Mouse (Mus musculus) hindbrain, embryonic 13.5 days (tissue): ENCODE results near the gene Rcc1l. TPM values are rescaled to one million over a fixed set of nuclear protein-coding genes. Genes with fewer than 3 reads are reported as not detected.
A peak's percentile ranks its signal among the peaks of the same experiment; 100 is the strongest.

Source experiments
- ATAC-seq: fragments of 200-750 bp; cut with Nextera tagmentation; 2 replicates; pipeline ENCODE4 v1.8.0; 2017; ENCODE audit warnings: moderate TSS enrichment; ENCODE audit not compliant: low FRiP score
- H3K27ac ChIP-seq: fragments of 300-500 bp; sonication (generic); 2 replicates; pipeline ENCODE4 v1.5.1; 2015; ENCODE audit warnings: inconsistent platforms, mild to moderate bottlenecking, moderate library complexity
- H3K27me3 ChIP-seq: fragments of 300-500 bp; sonication (generic); 2 replicates; pipeline ENCODE4 v1.6.1; 2015; ENCODE audit warnings: mild to moderate bottlenecking, inconsistent platforms
- H3K36me3 ChIP-seq: fragments of 300-500 bp; sonication (generic); 2 replicates; pipeline ENCODE4 v1.6.1; 2015; ENCODE audit warnings: mild to moderate bottlenecking, inconsistent platforms
- H3K4me1 ChIP-seq: fragments of 300-500 bp; sonication (generic); replicated peaks from 2 replicates; pipeline ENCODE4 v1.6.1; 2015; ENCODE audit warnings: inconsistent platforms
- H3K4me2 ChIP-seq: fragments of 300-500 bp; sonication (generic); 2 replicates; pipeline ENCODE4 v1.6.1; 2015; ENCODE audit warnings: inconsistent platforms, mild to moderate bottlenecking, moderate library complexity
- H3K4me3 ChIP-seq: fragments of 300-500 bp; sonication (generic); 2 replicates; pipeline ENCODE4 v1.5.1; 2015; ENCODE audit warnings: mild to moderate bottlenecking, inconsistent platforms
- H3K9ac ChIP-seq: fragments of 300-500 bp; sonication (generic); 2 replicates; pipeline ENCODE4 v1.6.1; 2015; ENCODE audit warnings: mild to moderate bottlenecking, inconsistent platforms
- H3K9me3 ChIP-seq: fragments of 300-500 bp; sonication (generic); 2 replicates; pipeline ENCODE4 v1.6.1; 2016; ENCODE audit warnings: inconsistent platforms
- WGBS: fragments of 180-500 bp; shearing (Covaris S2); methylation state at CpG from one replicate; pipeline ENCODE4 v1.1.7; 2015; 5-methylcytosine and 5-hydroxymethylcytosine counted together
- polyA plus RNA-seq: library from polyadenylated mRNA; unstranded; fragments of >200 nt; fragmentation: Nextera tagmentation; extraction: Ambion mirVana; gene quantifications from 2 replicates; pipeline ENCODE4 v1.2.1, GENCODE M21; 2015

Rcc1l gene
- polyA plus RNA-seq, 1 experiment from 2014 or later: 20.4 TPM

DNA sequence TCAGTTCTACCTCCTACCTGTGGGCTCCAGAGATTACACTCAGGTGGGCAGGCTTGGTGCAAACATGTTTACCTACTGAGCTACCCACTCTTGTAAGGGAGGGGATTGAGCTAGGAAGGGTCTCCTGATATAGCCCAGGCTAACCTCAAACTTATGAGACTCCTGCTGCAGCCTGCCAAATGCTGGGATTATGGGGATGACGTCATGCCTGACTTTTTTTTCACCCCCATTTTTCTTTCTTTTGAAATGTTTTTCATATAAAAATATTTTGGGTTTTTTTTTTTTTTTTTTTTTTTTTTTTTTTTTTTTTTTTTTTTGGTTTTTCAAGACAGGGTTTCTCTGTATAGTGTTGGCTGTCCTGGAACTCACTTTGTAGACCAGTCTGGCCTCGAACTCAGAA, 50.3 kb downstream of the Rcc1l start:
- H3K27ac ChIP-seq: no peak overlapping the region
- 86% methylated on average over 2 of the region's 2 CpGs for WGBS
- no peaks in the 10 kb centered on the region for H3K27me3 ChIP-seq

DNA sequence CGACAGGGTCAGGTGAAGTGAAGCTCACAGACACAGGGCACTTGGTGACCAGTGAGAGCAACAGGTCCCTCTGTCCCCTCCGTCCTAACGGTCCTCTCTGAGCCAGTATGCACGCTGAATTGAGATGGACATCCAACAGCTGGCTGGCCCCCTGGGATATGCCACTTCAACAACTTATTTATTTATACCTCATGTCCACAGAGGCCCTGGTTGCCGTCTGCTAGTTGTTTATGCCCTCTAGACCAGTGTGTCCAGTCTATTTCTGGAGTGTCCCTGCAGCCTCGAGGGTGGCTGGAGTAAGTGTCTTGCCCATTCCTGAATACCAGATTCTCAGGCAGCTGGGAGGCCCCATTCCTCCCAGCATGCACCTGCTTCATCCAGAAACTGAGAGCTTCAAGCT, 52.7 kb downstream of the Rcc1l start:
- Histone ChIP-seq H3K4me2 (no peak overlapping the region), H3K9me3 (no peaks in the 10 kb centered on the region), H3K4me3 (no peak overlapping the region), H3K27ac (no peak overlapping the region), H3K9ac (no peak overlapping the region), H3K27me3 (no peaks in the 10 kb centered on the region), H3K36me3 (peaks cover 49% of the 10 kb centered on the region), H3K4me1 (peaks cover 11% of the 10 kb centered on the region)
- 75% methylated on average over 6 of the region's 6 CpGs for WGBS
- ATAC-seq: no peak

More for the DNA sequence above, 50.3 kb downstream of the Rcc1l start:
- no peak overlapping the region for H3K9ac ChIP-seq
- no peaks in the 10 kb centered on the region for H3K9me3 ChIP-seq
- H3K4me1 ChIP-seq: peaks cover 5% of the 10 kb centered on the region
- ATAC-seq: no peak
- no peak overlapping the region for H3K4me2 ChIP-seq
- no peak overlapping the region for H3K4me3 ChIP-seq
- H3K36me3 ChIP-seq: peaks cover 44% of the 10 kb centered on the region

DNA sequence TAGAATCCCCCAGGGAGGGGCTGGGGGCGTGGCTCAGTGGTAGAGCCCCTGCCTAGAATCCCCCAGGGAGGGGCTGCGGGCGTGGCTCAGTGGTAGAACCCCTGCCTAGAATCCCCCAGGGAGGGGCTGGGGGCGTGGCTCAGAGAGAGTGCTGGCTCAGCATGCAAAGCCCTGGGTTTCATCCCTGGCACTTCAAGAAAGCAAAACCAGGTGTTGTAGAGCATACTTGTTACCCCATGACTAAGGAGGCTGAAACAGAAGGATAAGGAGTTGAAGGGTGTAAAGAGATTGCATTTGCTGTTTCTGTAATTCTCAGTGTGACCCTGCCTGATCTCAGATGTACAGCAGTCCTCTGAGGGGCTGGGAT, 54.7 kb downstream of the Rcc1l start:
- Histone ChIP-seq H3K4me3 (no peak overlapping the region), H3K27ac (no peak overlapping the region), H3K36me3 (peaks cover 50% of the 10 kb centered on the region), H3K4me2 (no peak overlapping the region), H3K9me3 (no peaks in the 10 kb centered on the region), H3K4me1 (peaks cover 11% of the 10 kb centered on the region), H3K9ac (no peak overlapping the region), H3K27me3 (no peaks in the 10 kb centered on the region)
- no peak for ATAC-seq
- 83% methylated on average over 4 of the region's 4 CpGs for WGBS

DNA sequence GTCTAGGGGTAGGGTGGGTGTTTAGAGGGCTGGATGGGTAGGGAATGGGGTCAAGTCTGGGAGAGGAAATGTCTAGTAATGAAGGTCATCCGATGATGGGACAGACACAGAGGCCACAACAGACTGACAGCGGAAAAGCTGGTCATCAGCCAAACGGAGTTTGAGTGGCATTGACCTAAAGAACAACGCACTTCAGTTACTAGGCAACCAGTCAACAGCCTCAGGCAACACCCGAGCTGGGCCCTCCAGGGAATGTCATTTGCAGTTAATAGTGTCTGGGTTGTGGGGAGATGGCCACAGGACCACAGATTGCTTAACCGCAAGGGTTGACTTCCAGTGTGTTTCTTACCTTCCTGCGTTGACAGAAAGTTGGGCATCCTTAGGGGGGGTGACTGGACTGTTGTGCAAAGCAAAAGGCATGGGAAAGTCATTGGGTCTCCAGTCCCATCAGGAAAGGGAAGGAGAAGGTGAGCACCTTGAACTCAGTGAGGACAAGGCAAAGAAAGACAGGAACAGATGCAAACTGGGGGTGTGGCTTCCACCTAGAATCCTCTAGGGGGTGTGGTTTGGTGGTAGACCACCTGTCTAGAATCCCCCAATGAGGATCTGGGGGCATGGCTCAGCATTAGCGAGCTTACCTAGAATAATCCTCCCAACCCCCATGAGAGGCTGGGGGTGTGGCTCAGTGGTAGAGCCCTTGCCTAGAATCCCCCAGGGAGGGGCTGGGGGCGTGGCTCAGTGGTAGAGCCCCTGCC, 55.3 kb downstream of the Rcc1l start:
- H3K4me2 ChIP-seq: no peak overlapping the region
- no peak overlapping the region for H3K4me3 ChIP-seq
- WGBS: 57% methylated on average over 9 of the region's 9 CpGs
- H3K27ac ChIP-seq: no peak overlapping the region
- no peak overlapping the region for H3K9ac ChIP-seq
- ATAC-seq: no peak
- H3K4me1 ChIP-seq: peaks cover 11% of the 10 kb centered on the region
- peaks cover 45% of the 10 kb centered on the region for H3K36me3 ChIP-seq
- no peaks in the 10 kb centered on the region for H3K27me3 ChIP-seq
- H3K9me3 ChIP-seq: no peaks in the 10 kb centered on the region

DNA sequence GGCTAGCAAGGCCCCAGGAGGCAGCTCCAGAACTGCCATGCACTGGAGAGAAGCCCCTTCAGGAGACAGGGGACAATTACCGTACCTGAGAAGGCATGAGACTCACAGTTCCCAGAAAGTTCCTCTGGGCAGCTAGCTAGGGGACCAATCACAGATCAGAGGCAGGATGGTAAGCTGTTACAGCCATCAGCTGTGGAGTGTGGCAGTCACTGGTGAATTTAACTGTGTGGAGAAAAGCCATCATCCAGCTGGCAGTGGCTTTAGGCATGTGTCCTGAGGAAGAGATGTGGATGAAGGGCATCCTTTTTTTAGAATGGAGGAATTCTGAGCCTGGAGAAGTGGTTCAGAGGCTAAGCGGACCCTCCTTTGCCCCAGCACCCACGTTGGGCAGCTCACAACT, 56.4 kb downstream of the Rcc1l start:
- Histone ChIP-seq H3K9me3 (no peaks in the 10 kb centered on the region), H3K27me3 (no peaks in the 10 kb centered on the region), H3K4me1 (peaks cover 11% of the 10 kb centered on the region), H3K36me3 (peaks cover 36% of the 10 kb centered on the region), H3K27ac (no peak overlapping the region; the same call in 1 of the 2 replicates), H3K4me3 (no peak overlapping the region), H3K9ac (no peak overlapping the region), H3K4me2 (no peak overlapping the region)
- ATAC-seq: no peak
- 85% methylated on average over 3 of the region's 3 CpGs for WGBS

DNA sequence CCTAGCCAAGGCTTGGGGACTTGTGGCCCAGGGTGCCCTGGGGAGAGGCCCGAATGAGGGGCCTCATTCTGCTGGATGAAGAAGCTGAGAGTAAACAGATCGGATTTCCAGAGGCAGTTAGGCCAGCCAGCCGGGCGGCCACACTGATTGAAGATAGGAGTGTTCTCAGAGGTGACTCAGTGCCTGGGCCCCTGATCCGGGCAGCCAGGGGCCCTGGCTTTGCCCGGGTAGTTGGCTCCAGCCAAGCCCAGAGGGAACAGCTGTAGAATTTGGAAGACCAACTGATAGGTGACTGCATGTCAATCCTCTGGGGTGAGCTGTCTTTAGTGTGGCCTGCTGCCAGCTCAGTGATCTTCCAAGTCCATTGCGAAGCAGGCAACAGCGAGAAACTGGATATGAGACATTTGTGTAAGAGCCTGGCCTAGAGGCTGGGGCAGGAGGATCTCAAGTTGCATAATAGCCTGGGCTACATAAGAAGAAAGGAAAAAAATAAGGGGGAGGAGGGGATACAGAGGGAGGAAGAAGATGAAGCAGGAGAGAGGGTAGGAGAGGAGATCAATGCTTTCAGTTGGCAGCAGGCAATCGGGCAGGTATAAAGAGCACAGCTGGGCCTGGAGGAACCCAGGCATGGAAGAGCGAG, 57.0 kb downstream of the Rcc1l start:
- Histone ChIP-seq H3K36me3 (peaks cover 32% of the 10 kb centered on the region), H3K9me3 (no peaks in the 10 kb centered on the region), H3K27ac (no peak overlapping the region), H3K27me3 (no peaks in the 10 kb centered on the region), H3K4me3 (no peak overlapping the region), H3K4me2 (no peak overlapping the region), H3K9ac (no peak overlapping the region), H3K4me1 (peaks cover 11% of the 10 kb centered on the region)
- ATAC-seq: no peak
- 75% methylated on average over 10 of the region's 10 CpGs for WGBS

DNA sequence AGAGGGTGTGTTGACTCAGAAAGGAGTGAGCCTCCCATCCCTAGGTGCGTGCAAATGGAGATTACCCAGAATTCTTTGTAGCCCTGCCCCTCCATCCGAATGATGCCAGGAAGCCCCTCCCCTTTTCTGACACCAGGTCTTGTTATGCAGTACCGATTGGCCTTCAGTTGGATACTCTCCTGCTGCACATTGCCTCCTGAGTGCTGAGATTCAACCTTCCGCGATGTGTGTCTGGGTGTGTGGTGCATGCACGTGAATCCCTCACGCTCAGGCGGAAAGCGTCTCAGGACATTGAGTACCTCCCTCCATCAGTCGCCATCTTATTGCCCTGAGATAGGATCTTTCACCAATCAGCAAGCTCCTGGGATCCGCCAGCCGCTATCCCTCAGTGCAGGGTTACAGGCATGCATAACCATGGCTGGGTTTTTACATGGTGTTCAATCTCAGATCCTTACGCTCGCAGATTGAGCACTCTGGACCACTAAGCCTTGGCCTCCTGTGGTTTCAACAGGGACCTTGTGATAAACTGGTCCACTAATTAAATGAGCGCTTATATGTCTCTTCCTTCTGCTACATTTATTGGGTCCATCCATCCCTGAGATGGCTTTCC, 57.7 kb downstream of the Rcc1l start:
- H3K9me3 ChIP-seq: no peaks in the 10 kb centered on the region
- peaks cover 11% of the 10 kb centered on the region for H3K4me1 ChIP-seq
- H3K4me3 ChIP-seq: no peak overlapping the region
- ATAC-seq: no peak
- H3K27me3 ChIP-seq: no peaks in the 10 kb centered on the region
- peaks cover 32% of the 10 kb centered on the region for H3K36me3 ChIP-seq
- H3K9ac ChIP-seq: no peak overlapping the region
- H3K4me2 ChIP-seq: no peak overlapping the region
- 94% methylated on average over 15 of the region's 15 CpGs for WGBS
- no peak overlapping the region for H3K27ac ChIP-seq

DNA sequence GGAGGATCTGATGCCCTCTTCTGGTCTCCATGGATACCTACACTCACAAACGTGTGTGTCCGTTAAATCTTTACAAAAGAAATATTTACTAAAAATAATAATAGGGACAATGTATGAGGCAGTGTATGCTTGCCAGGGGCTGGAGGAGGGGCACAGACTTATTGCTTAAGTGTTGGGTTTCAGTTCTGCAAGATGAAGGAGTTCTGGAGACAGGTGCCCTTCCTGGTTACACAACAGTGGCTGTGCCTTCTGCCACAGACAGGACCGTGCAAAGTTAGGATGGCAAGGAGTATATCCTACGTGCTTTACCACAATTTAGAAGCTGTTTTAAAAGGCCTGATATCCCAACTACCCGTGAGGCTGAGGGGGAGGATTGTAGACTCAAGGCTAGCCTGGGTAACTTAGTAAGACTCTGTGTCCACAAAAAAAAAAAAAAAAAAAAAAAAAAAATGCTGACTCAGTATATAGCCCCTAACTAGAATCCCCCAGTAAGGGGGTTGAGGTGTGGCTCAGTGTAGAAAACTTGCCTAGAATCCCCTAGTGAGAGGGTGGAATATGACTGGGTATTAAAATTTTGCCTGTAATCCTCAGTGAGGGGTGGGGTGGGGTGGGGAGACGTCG, 60.8 kb downstream of the Rcc1l start:
- H3K27me3 ChIP-seq: no peaks in the 10 kb centered on the region
- no peak overlapping the region for H3K4me2 ChIP-seq
- peaks cover 57% of the 10 kb centered on the region for H3K36me3 ChIP-seq
- ATAC-seq: no peak
- no peak overlapping the region for H3K4me3 ChIP-seq
- 0 out of 2 replicates have a peak, but pooled peaks cover 4% of the 10 kb centered on the region for H3K4me1 ChIP-seq
- WGBS: 94% methylated on average over 7 of the region's 7 CpGs
- H3K9me3 ChIP-seq: no peaks in the 10 kb centered on the region
- no peak overlapping the region for H3K9ac ChIP-seq
- H3K27ac ChIP-seq: no peak overlapping the region

DNA sequence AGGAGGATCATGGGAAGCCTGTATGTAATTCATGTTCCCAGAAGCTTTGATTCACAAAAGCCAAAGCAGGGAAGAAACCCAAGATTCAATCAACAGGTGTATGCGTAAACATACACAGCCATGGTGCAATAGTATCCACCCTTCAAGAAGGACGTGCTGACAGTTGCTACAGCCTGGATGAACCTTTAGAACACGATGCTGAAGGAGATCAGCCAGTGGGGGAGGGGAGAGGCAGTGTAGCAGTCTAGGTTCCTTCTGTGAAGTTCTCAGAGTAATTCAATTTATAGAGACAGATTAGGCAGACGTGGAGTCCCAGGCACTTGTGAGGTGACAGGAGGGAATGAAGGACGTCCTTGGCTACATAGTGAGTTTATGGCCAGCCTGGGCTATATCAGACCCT, 61.6 kb downstream of the Rcc1l start:
- Histone ChIP-seq H3K9ac (no peak overlapping the region), H3K36me3 (peaks cover 65% of the 10 kb centered on the region), H3K4me1 (0 out of 2 replicates have a peak, but pooled peaks cover 4% of the 10 kb centered on the region), H3K27ac (no peak overlapping the region), H3K27me3 (no peaks in the 10 kb centered on the region), H3K9me3 (no peaks in the 10 kb centered on the region), H3K4me2 (no peak overlapping the region), H3K4me3 (no peak overlapping the region)
- 89% methylated on average over 5 of the region's 5 CpGs for WGBS
- ATAC-seq: no peak

DNA sequence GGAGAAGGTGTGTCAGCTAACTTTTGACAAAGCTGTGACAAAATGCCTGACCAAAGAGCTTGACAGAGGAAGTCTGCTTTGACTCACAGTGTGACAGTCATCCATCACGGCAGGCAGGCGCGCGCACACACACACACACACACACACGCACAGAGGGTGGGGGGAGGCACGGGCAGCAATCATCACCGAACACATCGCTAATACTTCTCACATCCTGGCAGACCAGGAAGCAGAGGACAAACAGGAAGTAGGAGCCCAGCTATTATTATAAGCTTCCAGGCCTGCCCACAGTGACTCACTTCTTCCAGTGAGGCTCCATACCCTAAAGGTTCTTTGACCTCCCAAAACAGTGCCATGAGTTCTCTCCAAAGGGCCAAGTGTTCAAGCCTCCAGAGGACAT, 70.7 kb downstream of the Rcc1l start:
- WGBS: 96% methylated on average over 8 of the region's 8 CpGs

DNA sequence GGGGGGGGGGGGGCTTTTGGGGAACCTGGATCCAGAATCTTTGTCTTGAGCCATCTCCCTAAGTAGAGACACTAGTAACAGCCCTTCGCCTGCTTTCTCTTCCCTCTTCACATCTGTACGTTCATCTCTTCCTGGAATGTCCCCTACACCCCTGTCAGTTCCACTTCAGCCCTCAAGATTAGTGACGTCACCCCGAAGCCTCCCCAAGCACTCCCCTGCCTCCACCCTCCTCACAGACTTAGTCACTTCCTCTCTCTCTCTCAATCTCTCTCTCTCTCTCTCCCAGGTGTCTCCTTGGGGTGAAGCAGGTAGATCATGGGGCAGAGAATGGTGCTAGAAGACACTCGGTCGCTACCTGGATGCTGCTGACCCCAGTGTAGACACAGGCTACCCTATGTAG, 73.9 kb downstream of the Rcc1l start:
- Histone ChIP-seq H3K4me2 (peak overlapping the region; percentile 74), H3K9me3 (no peaks in the 10 kb centered on the region), H3K9ac (no peak overlapping the region), H3K36me3 (peaks cover 20% of the 10 kb centered on the region), H3K4me3 (no peak overlapping the region), H3K27me3 (no peaks in the 10 kb centered on the region), H3K4me1 (peaks cover 36% of the 10 kb centered on the region), H3K27ac (no peak overlapping the region)
- ATAC-seq: no peak
- WGBS: 75% methylated on average over 6 of the region's 6 CpGs

More for the DNA sequence above, 70.7 kb downstream of the Rcc1l start:
- Histone ChIP-seq H3K9ac (no peak overlapping the region), H3K4me1 (peaks cover 22% of the 10 kb centered on the region), H3K4me2 (no peak overlapping the region), H3K9me3 (no peaks in the 10 kb centered on the region), H3K4me3 (no peak overlapping the region), H3K27me3 (no peaks in the 10 kb centered on the region), H3K36me3 (peaks cover 40% of the 10 kb centered on the region), H3K27ac (no peak overlapping the region)
- ATAC-seq: no peak

DNA sequence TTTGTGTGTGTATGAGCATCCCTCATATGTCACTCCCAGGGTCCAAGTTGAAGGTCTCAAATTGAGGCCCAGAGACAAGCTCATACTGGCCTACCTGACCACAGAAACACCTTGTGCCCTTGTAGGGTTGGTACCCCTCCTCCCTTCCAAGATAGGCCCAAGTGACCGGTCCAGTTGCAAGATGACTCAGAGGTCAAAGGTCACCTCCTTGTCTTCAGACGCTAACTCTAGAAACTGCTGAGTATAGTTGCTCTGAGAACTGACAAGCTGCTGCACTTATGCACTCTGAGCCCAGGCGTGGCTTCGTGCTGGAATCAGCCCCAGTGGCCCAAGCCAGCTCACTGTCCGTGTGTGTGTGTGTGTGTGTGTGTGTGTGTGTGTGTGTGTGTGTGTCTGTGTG, 74.7 kb downstream of the Rcc1l start:
- Histone ChIP-seq H3K9me3 (no peaks in the 10 kb centered on the region), H3K27ac (no peak overlapping the region), H3K4me1 (peaks cover 36% of the 10 kb centered on the region), H3K27me3 (no peaks in the 10 kb centered on the region), H3K4me2 (peak overlapping the region; percentile 74), H3K36me3 (peaks cover 19% of the 10 kb centered on the region), H3K9ac (peak overlapping the region; percentile 90), H3K4me3 (peak overlapping the region; percentile 83)
- ATAC-seq: no peak
- 34% methylated on average over 5 of the region's 5 CpGs for WGBS
